Mouse (Mus musculus) liver, postnatal 0 days (tissue): Measurements from ENCODE around the gene Zdhhc14. TPM values are rescaled to one million over a fixed set of nuclear protein-coding genes. Genes with fewer than 3 reads are reported as not detected.
A peak's percentile ranks its signal among the peaks of the same experiment; 100 is the strongest.

ENCODE experiments used
- ATAC-seq: fragments of 200-750 bp; cut with Nextera tagmentation; 2 replicates; pipeline ENCODE4 v1.8.0; 2017; ENCODE audit warnings: mild to moderate bottlenecking, moderate library complexity
- DNase-seq: peaks from one replicate; pipeline ENCODE4 v3.0.0-alpha.2; 2016
- H3K27ac ChIP-seq: fragments of 300-500 bp; sonication (generic); 2 replicates; pipeline ENCODE4 v1.5.1; 2014; ENCODE audit warnings: antibody characterized with exemption, moderate library complexity, mild to moderate bottlenecking, low read depth
- H3K27me3 ChIP-seq: fragments of 300-500 bp; sonication (generic); 2 replicates; pipeline ENCODE4 v1.6.1; 2014; ENCODE audit warnings: low read length, control low read depth, mixed read lengths; ENCODE audit not compliant: insufficient read depth
- H3K36me3 ChIP-seq: fragments of 300-500 bp; sonication (generic); replicated peaks from 2 replicates; pipeline ENCODE4 v1.6.1; 2014; ENCODE audit warnings: mild to moderate bottlenecking, control low read depth, low read length, moderate library complexity, mixed read lengths; ENCODE audit not compliant: insufficient read depth
- H3K4me1 ChIP-seq: fragments of 300-500 bp; sonication (generic); 2 replicates; pipeline ENCODE4 v1.6.1; 2014; ENCODE audit warnings: antibody characterized with exemption, mild to moderate bottlenecking, control low read depth; ENCODE audit not compliant: insufficient read depth
- H3K4me2 ChIP-seq: fragments of 300-500 bp; sonication (generic); 2 replicates; pipeline ENCODE4 v1.6.1; 2014; ENCODE audit warnings: low read depth, mild to moderate bottlenecking, low read length, moderate library complexity, mixed read lengths
- H3K4me3 ChIP-seq: fragments of 300-500 bp; sonication (generic); 2 replicates; pipeline ENCODE4 v1.5.1; 2014; ENCODE audit warnings: low read depth, low read length
- H3K9ac ChIP-seq: fragments of 300-500 bp; sonication (generic); replicated peaks from 2 replicates; pipeline ENCODE4 v1.6.1; 2014; ENCODE audit warnings: mild to moderate bottlenecking, moderate library complexity
- H3K9me3 ChIP-seq: fragments of 300-500 bp; sonication (generic); 2 replicates; pipeline ENCODE4 v1.6.1; 2016; ENCODE audit warnings: mild to moderate bottlenecking, control low read depth, low read length, mixed read lengths
- CTCF ChIP-seq: sonication (generic); IDR thresholded peaks from 2 replicates; pipeline ENCODE4 v1.5.1; 2016; ENCODE audit warnings: antibody characterized with exemption, low read depth
- EP300 ChIP-seq: IDR thresholded peaks from 2 replicates; pipeline ENCODE4 v1.6.1; 2016; ENCODE audit warnings: antibody characterized with exemption, low read depth, mild to moderate bottlenecking
- WGBS: fragments of 180-500 bp; shearing (Covaris S2); extraction: QIAGEN DNeasy Blood & Tissue Kit; methylation state at CpG from one replicate; pipeline ENCODE4 v1.1.7; 2014; ENCODE audit not compliant: insufficient replicate concordance; 5-methylcytosine and 5-hydroxymethylcytosine counted together
- polyA plus RNA-seq: library from polyadenylated mRNA; unstranded; fragments of >200 nt; fragmentation: Nextera tagmentation; extraction: Ambion mirVana; gene quantifications from 2 replicates; pipeline ENCODE4 v1.2.1, GENCODE M21; 2015

The Zdhhc14 gene
- polyA plus RNA-seq, 1 experiment from 2014 or later, result 2.7 TPM

GRCm38 (mm10) chr17:5532816-5533215, 40.5 kb downstream of the Zdhhc14 start:
- Histone ChIP-seq H3K4me2 (no peak overlapping the region), H3K9me3 (no peaks in the 10 kb centered on the region), H3K36me3 (no peaks in the 10 kb centered on the region), H3K4me1 (no peaks in the 10 kb centered on the region), H3K4me3 (no peak overlapping the region), H3K27ac (no peak overlapping the region), H3K27me3 (no peaks in the 10 kb centered on the region), H3K9ac (no peak overlapping the region)
- DNase-seq (no peak), ATAC-seq (no peak)
- TF ChIP-seq CTCF (no peak), EP300 (no peak)
- 49% methylated on average over 5 of the region's 5 CpGs for WGBS

DNA sequence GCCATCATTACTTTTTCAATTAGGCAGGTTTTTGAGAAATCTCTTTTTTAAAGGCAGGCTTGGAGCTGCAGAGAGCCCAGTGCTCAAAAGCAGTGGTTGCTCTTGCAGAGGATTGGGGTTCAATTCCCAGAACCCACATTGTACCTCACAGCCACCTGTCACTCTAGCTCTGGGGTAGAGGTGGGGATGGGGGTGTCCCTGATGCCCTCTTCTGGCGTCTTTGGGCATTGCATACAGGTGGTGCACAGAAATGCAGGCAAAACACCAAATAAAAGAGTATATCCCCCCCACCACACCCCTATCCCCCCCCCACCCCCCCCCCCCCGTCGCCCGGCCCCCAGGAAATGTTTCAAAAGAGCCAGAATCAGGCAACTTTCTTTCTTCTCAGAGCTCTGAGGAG, 43.0 kb downstream of the Zdhhc14 start:
- no peak overlapping the region for H3K9ac ChIP-seq
- H3K4me2 ChIP-seq, result no peak overlapping the region
- H3K4me3 ChIP-seq, result no peak overlapping the region
- peak; percentile 69 for DNase-seq
- no peaks in the 10 kb centered on the region for H3K9me3 ChIP-seq
- no peak overlapping the region for H3K27ac ChIP-seq
- TF ChIP-seq EP300 (no peak), CTCF (peak; percentile 79)
- H3K4me1 ChIP-seq, result no peaks in the 10 kb centered on the region
- no peaks in the 10 kb centered on the region for H3K36me3 ChIP-seq
- no peak for ATAC-seq
- no peaks in the 10 kb centered on the region for H3K27me3 ChIP-seq
- WGBS, result 18% methylated on average over 1 of the region's 4 CpGs

GRCm38 (mm10) chr17:5536259-5537094, 44.1 kb downstream of the Zdhhc14 start:
- DNase-seq (no peak), ATAC-seq (no peak)
- no peak overlapping the region for H3K4me2 ChIP-seq
- no peaks in the 10 kb centered on the region for H3K4me1 ChIP-seq
- H3K36me3 ChIP-seq, result no peaks in the 10 kb centered on the region
- no peak overlapping the region for H3K9ac ChIP-seq
- TF ChIP-seq CTCF (no peak), EP300 (no peak)
- WGBS, result 74% methylated on average over 11 of the region's 12 CpGs
- no peaks in the 10 kb centered on the region for H3K27me3 ChIP-seq
- no peak overlapping the region for H3K4me3 ChIP-seq
- H3K27ac ChIP-seq, result no peak overlapping the region
- H3K9me3 ChIP-seq, result no peaks in the 10 kb centered on the region

DNA sequence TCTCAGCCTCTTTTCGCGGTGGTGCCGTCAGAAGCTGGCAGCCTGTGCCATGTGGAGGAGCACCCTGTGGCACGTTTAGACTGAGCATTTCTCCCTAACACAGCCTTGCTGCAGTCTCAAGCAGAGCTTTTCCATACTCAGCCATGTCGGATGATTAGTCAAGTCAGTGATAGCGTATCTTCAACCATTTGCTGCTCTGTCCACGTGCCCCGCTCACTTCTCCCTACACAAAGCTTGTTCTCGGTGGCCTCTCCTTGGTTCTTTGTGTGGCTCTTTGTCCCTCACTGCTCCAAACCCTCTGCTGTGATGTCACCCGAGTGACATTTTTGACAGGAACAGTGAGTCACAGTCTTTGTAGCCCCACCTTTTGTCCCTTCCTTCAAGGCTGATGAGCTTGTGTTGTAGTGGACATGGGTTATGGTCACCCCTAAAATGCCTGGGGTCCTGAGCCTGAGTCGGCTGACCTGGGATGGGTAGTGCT, 44.8 kb downstream of the Zdhhc14 start:
- Histone ChIP-seq H3K4me1 (no peaks in the 10 kb centered on the region), H3K4me3 (no peak overlapping the region), H3K36me3 (no peaks in the 10 kb centered on the region), H3K9me3 (no peaks in the 10 kb centered on the region), H3K9ac (no peak overlapping the region), H3K27me3 (no peaks in the 10 kb centered on the region), H3K4me2 (no peak overlapping the region), H3K27ac (no peak overlapping the region)
- TF ChIP-seq CTCF (no peak), EP300 (no peak)
- WGBS, result 73% methylated on average over 11 of the region's 11 CpGs
- ATAC-seq (no peak), DNase-seq (no peak)

DNA sequence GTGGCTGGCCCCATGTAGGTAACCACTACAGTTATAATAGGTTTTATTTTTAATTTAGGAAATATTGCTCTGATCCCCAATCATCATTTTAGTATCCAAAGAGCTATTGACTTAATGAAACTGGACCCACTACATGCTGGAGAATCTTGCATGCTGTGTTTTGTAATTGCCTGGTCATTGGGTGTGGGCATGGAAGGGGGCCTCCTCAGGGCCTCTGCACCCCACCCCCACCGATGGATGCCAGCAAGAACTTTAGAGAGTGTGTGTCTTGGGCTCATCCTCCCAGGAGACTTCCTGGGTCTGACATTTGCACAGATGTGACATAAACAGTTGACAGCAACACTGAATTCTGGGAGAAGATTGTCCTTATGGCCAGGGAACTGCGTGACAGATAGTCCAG, 49.8 kb downstream of the Zdhhc14 start:
- Histone ChIP-seq H3K4me1 (no peaks in the 10 kb centered on the region), H3K9ac (no peak overlapping the region), H3K4me2 (no peak overlapping the region), H3K9me3 (no peaks in the 10 kb centered on the region), H3K27ac (no peak overlapping the region), H3K36me3 (no peaks in the 10 kb centered on the region), H3K27me3 (no peaks in the 10 kb centered on the region), H3K4me3 (no peak overlapping the region)
- DNase-seq (no peak), ATAC-seq (no peak)
- TF ChIP-seq CTCF (no peak), EP300 (no peak)
- WGBS, result 83% methylated on average over 2 of the region's 2 CpGs

DNA sequence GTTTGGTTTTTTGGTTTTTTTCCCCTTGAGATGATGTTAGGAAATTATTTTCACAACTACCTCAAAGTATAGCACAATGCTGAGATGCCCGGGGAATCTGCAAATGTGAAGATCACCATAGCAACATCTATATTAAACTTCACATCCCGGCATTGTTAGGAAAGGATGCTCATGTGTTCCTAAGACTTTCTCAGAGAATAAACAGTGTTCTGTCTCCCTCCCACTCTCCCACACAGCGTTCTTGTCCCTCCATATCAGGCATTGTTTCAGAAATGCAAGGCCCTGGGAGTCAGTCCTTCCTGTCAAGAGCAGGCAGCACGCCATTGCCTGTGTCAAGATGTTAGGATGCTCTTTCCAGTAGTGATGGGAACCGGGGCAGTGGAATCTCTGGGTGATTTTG, 51.7 kb downstream of the Zdhhc14 start:
- DNase-seq, result no peak
- no peak overlapping the region for H3K27ac ChIP-seq
- 77% methylated on average over 5 of the region's 5 CpGs for WGBS
- H3K9me3 ChIP-seq, result no peaks in the 10 kb centered on the region
- H3K4me3 ChIP-seq, result no peak overlapping the region
- no peaks in the 10 kb centered on the region for H3K36me3 ChIP-seq
- no peak for TF ChIP-seq CTCF
- no peak for TF ChIP-seq EP300
- no peak overlapping the region for H3K4me2 ChIP-seq
- H3K4me1 ChIP-seq, result no peaks in the 10 kb centered on the region
- ATAC-seq, result no peak
- no peaks in the 10 kb centered on the region for H3K27me3 ChIP-seq
- no peak overlapping the region for H3K9ac ChIP-seq
